Mouse (Mus musculus): ENCODE measurements at regions not wholly inside any gene's neighbourhood (a gene's known extent, or its start where the extent isn't known, plus 50 kb on each side); places are given as distances from the start of the nearest gene placed in this dataset.
"Not testable (repeated sequence)": the region's sequence is repeated elsewhere in the genome, so short reads cannot be mapped to it uniquely, and the experiment has no call there.

GRCm38 (mm10) chr16:47081896-47082295, 583.6 kb upstream of the Nectin3 start:
- DNase-seq: no peak

- no peak for DNase-seq
Observed at GRCm38 (mm10) chr16:47080330-47080729, 582.0 kb upstream of the Nectin3 start.

GRCm38 (mm10) chr16:47059293-47059963, 561.1 kb upstream of the Nectin3 start:
- no peak for DNase-seq

- no peak for DNase-seq
Observed at GRCm38 (mm10) chr16:47058811-47059210, 560.5 kb upstream of the Nectin3 start.

- DNase-seq: no peak
Observed at GRCm38 (mm10) chr16:47025971-47026370, 527.6 kb upstream of the Nectin3 start.

GRCm38 (mm10) chr16:47017486-47017885, 519.2 kb upstream of the Nectin3 start:
- no peak for DNase-seq

GRCm38 (mm10) chr16:46982910-46983600, 484.7 kb upstream of the Nectin3 start:
- no peak for DNase-seq

- DNase-seq: no peak
Observed at GRCm38 (mm10) chr16:46982272-46982909, 484.1 kb upstream of the Nectin3 start.

- DNase-seq: no peak
Observed at GRCm38 (mm10) chr16:46965741-46966140, 467.4 kb upstream of the Nectin3 start.

- no peak for DNase-seq
Observed at GRCm38 (mm10) chr16:46956990-46957389, 458.7 kb upstream of the Nectin3 start.

- peak in 1 of 2 experiments; percentile 23 for DNase-seq
Observed at GRCm38 (mm10) chr16:46926060-46926459, 427.7 kb upstream of the Nectin3 start.

GRCm38 (mm10) chr16:46894576-46895203, 396.4 kb upstream of the Nectin3 start:
- DNase-seq: no peak

GRCm38 (mm10) chr16:46878739-46879138, 380.4 kb upstream of the Nectin3 start:
- no peak for DNase-seq

GRCm38 (mm10) chr16:46863959-46864358, 365.6 kb upstream of the Nectin3 start:
- DNase-seq: no peak

- DNase-seq: no peak
Observed at GRCm38 (mm10) chr16:46849534-46849933, 351.2 kb upstream of the Nectin3 start.

- DNase-seq: no peak
Observed at GRCm38 (mm10) chr16:46848755-46849154, 350.4 kb upstream of the Nectin3 start.

- no peak for DNase-seq
Observed at GRCm38 (mm10) chr16:46847707-46848356, 349.5 kb upstream of the Nectin3 start.

- DNase-seq: no peak
Observed at GRCm38 (mm10) chr16:46841179-46841578, 342.9 kb upstream of the Nectin3 start.

GRCm38 (mm10) chr16:46840764-46841163, 342.4 kb upstream of the Nectin3 start:
- DNase-seq: no peak

GRCm38 (mm10) chr16:46825147-46825546, 326.8 kb upstream of the Nectin3 start:
- no peak for DNase-seq

GRCm38 (mm10) chr16:46822753-46823152, 324.4 kb upstream of the Nectin3 start:
- DNase-seq: no peak

- no peak for DNase-seq
Observed at GRCm38 (mm10) chr16:46818215-46818614, 319.9 kb upstream of the Nectin3 start.

GRCm38 (mm10) chr16:46811835-46812234, 313.5 kb upstream of the Nectin3 start:
- DNase-seq: not testable (repeated sequence)

All from lung, postnatal 4 days (tissue).